Mouse (Mus musculus): ENCODE measurements at regions not wholly inside any gene's neighbourhood (a gene's known extent, or its start where the extent isn't known, plus 50 kb on each side); places are given as distances from the start of the nearest gene placed in this dataset.

- Histone ChIP-seq H3K27ac (replicated peaks; ENCODE audit: low read depth, low read length) (no peak overlapping the region), H3K4me1 (ENCODE audit: control insufficient read depth, insufficient read depth, insufficient read length, low read length) (no peaks in the 10 kb centered on the region), H3K4me3 (ENCODE audit: insufficient read depth, low read depth, low read length) (no peak overlapping the region)
These were observed 301.8 kb upstream of the Id2 start for GRCm38 (mm10) chr12:25398726-25399125.

DNA sequence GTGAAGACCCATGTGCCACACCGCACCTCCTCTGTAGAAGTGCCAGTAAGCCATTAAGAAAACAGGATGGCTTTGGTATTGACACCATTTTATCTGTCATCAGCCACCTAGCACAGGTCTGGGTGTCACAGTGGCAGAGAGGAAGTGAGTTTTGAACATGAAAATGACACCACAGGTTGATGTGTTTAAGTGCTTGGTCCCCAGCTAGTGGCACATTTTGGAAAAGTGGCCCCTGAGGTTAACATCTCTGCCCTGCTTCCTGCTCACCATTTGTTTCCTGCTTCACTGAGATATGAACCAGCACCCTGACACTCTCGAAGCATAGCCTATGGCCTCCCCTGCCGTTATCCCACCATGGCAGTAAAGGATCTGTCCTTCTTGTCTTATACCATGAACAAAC is 297.4 kb upstream of the Id2 start:
- no peak overlapping the region for H3K4me3 ChIP-seq (ENCODE audit: insufficient read depth, low read depth, low read length)
- H3K27ac ChIP-seq (replicated peaks; ENCODE audit: low read depth, low read length): no peak overlapping the region
- H3K4me1 ChIP-seq (ENCODE audit: control insufficient read depth, insufficient read depth, insufficient read length, low read length): no peaks in the 10 kb centered on the region

DNA sequence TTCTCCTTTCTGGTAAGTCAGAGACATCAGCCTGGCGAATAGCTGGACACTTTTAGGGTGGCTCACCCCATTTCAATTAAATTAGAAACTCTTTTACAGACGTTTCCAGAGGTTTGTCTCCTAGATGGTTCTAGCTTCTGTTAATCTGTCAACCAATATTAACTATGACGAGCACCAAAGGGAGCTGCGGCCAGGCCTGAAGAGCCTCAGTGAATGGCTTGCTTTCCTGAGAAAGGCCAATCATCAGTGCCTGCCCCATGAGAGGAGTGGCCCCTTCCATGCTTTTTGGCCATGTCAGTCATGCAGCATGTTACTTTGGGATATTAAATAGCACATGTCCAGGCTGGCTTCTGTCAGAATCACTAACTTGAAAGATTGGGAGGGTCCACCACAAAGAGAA is 296.6 kb upstream of the Id2 start:
- no peak overlapping the region for H3K27ac ChIP-seq (replicated peaks; ENCODE audit: low read depth, low read length)
- H3K4me3 ChIP-seq (ENCODE audit: insufficient read depth, low read depth, low read length): no peak overlapping the region
- H3K4me1 ChIP-seq (ENCODE audit: control insufficient read depth, insufficient read depth, insufficient read length, low read length): no peaks in the 10 kb centered on the region

DNA sequence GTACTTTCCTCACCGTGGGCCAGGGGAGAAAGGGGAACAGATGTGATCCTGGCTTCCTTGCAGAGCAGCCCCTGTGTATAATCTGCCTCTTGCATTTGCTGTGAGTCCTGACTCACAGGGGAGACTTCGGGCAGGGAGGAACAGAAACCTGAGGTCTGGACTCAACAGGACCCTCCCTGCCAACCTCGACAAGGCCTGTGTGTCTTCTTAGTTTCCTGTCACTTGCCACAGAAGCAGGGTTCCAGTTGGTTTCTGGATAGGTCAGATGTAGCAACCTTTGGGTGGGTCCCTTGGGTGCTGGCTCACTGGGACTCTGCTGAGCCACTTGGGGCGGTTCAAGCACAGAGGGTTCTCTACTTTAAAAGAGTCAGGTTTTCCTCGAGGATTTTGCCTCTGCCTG is 292.3 kb upstream of the Id2 start:
- Histone ChIP-seq H3K4me3 (ENCODE audit: insufficient read depth, low read depth, low read length) (no peak overlapping the region), H3K27ac (replicated peaks; ENCODE audit: low read depth, low read length) (no peak overlapping the region), H3K4me1 (ENCODE audit: control insufficient read depth, insufficient read depth, insufficient read length, low read length) (no peaks in the 10 kb centered on the region)

DNA sequence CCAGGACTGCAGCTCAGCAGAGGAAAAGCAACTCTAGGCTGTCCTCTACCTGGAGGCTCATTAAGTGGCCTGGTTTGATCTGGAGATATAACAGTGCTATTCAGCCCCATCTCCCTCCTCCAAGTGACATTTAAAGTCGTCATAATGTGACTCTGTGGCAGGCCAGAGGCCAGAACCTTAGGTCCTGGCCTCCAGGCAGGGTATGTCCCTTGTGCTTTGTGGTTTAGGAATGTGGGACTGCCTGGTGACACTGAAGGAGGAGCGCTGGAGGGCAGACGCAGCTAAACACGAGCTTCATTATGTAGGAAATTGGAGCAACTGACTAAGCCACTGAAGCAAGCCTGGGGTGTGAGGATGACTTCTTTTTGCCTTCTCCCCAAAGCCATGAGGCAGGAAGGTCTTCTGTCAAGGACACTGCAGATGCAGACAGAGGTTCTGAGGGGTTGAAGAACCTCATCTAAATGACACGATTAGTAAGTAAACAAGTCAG is 290.9 kb upstream of the Id2 start:
- Histone ChIP-seq H3K27ac (replicated peaks; ENCODE audit: low read depth, low read length) (no peak overlapping the region), H3K4me3 (ENCODE audit: insufficient read depth, low read depth, low read length) (no peak overlapping the region), H3K4me1 (ENCODE audit: control insufficient read depth, insufficient read depth, insufficient read length, low read length) (no peaks in the 10 kb centered on the region)

GRCm38 (mm10) chr12:25382961-25383360 is 286.0 kb upstream of the Id2 start:
- Histone ChIP-seq H3K4me1 (ENCODE audit: control insufficient read depth, insufficient read depth, insufficient read length, low read length) (no peaks in the 10 kb centered on the region), H3K27ac (replicated peaks; ENCODE audit: low read depth, low read length) (no peak overlapping the region), H3K4me3 (ENCODE audit: insufficient read depth, low read depth, low read length) (no peak overlapping the region)

- H3K4me3 ChIP-seq (ENCODE audit: insufficient read depth, low read depth, low read length): no peak overlapping the region
- no peaks in the 10 kb centered on the region for H3K4me1 ChIP-seq (ENCODE audit: control insufficient read depth, insufficient read depth, insufficient read length, low read length)
- H3K27ac ChIP-seq (replicated peaks; ENCODE audit: low read depth, low read length): no peak overlapping the region
These were observed 285.5 kb upstream of the Id2 start for GRCm38 (mm10) chr12:25382475-25382874.

DNA sequence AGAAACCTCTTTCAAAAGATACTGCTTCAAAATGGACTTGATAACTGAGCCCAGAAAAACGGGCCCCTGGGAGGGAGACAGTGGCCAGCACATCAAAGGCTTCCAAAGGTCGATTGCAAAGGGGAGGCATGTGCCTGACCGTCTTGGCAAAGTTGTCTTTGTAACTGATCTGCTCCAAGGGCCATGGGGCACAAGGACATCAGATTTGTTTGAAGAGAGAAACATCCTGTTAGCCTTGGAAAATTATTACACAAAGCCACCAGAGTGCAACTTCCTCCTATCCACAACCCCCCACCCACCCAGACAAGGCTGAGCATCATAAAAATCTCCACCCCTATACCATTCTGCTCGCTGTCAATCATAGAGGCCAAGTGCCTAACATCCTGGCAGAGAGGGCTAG is 284.7 kb upstream of the Id2 start:
- H3K27ac ChIP-seq (replicated peaks; ENCODE audit: low read depth, low read length): no peak overlapping the region
- no peaks in the 10 kb centered on the region for H3K4me1 ChIP-seq (ENCODE audit: control insufficient read depth, insufficient read depth, insufficient read length, low read length)
- no peak overlapping the region for H3K4me3 ChIP-seq (ENCODE audit: insufficient read depth, low read depth, low read length)

DNA sequence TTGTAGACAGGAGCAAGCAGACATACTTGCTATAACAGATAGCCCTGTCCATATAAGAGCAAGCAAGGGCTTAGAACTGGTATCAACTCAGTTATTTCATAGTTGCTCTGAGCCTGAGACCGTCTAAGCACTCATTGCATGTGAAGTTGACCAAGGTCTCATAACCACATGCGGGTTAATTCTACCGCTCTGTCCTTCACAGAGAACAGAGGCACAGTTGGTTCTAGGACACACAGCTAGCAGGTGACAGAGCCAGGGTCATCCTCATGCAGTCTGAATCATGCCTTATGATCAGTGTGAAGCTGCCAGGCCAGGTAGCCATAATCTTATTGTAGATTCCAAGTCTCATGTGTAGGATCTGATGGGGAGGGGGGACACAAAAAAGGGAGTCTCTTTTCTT is 283.1 kb upstream of the Id2 start:
- Histone ChIP-seq H3K4me1 (ENCODE audit: control insufficient read depth, insufficient read depth, insufficient read length, low read length) (no peaks in the 10 kb centered on the region), H3K4me3 (ENCODE audit: insufficient read depth, low read depth, low read length) (no peak overlapping the region)

DNA sequence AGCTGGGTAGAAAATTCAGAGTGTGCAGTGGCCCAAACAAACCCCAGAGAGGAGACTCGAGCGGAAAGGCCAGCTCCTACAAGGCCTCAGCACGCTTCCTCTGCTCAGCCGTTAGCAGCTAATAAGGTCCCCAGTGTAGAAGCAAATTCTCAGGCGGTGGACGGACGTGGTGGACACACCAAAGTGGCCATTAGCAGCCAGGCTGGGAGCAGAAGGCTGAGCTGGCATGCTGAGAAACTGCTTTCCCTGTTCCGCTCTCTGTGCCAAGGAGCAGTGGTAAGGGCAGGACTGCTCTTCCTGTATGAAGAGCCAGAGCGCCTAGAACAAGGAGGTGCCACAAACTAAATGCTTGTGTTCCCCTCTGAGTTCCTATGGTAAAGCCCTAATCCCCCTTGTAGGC is 282.1 kb upstream of the Id2 start:
- Histone ChIP-seq H3K27ac (replicated peaks; ENCODE audit: low read depth, low read length) (no peak overlapping the region), H3K4me3 (ENCODE audit: insufficient read depth, low read depth, low read length) (no peak overlapping the region), H3K4me1 (ENCODE audit: control insufficient read depth, insufficient read depth, insufficient read length, low read length) (no peaks in the 10 kb centered on the region)

More for the DNA sequence above, 283.1 kb upstream of the Id2 start:
- H3K27ac ChIP-seq (replicated peaks; ENCODE audit: low read depth, low read length): no peak overlapping the region

GRCm38 (mm10) chr12:25378036-25378645 is 281.2 kb upstream of the Id2 start:
- no peaks in the 10 kb centered on the region for H3K4me1 ChIP-seq (ENCODE audit: control insufficient read depth, insufficient read depth, insufficient read length, low read length)
- H3K4me3 ChIP-seq (ENCODE audit: insufficient read depth, low read depth, low read length): no peak overlapping the region
- H3K27ac ChIP-seq (replicated peaks; ENCODE audit: low read depth, low read length): no peak overlapping the region

DNA sequence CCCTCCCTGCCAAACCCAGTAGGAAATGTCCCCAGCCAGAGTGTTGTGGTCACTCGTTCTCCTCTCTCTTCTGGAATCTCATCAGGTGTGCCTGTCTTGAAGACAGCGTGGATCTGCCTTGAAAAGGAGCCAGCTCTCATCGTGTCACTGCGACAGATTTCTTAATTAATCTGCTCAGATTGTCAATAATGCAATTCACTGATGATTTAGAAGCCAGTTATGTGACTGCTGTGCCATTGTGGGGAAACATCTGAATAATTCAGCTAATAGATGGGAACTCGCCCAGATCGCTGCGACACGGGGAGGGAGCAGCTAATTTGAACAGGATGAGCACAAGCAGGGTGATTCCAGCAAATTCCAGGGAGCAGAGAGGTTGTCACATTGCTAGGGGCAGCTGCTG is 279.5 kb upstream of the Id2 start:
- Histone ChIP-seq H3K4me3 (ENCODE audit: insufficient read depth, low read depth, low read length) (no peak overlapping the region), H3K4me1 (ENCODE audit: control insufficient read depth, insufficient read depth, insufficient read length, low read length) (no peaks in the 10 kb centered on the region), H3K27ac (replicated peaks; ENCODE audit: low read depth, low read length) (no peak overlapping the region)

- Histone ChIP-seq H3K4me1 (ENCODE audit: control insufficient read depth, insufficient read depth, insufficient read length, low read length) (no peaks in the 10 kb centered on the region), H3K27ac (replicated peaks; ENCODE audit: low read depth, low read length) (no peak overlapping the region), H3K4me3 (ENCODE audit: insufficient read depth, low read depth, low read length) (no peak overlapping the region)
These were observed 270.6 kb upstream of the Id2 start for GRCm38 (mm10) chr12:25367541-25367940.

GRCm38 (mm10) chr12:25365600-25366267 is 268.8 kb upstream of the Id2 start:
- H3K4me1 ChIP-seq (ENCODE audit: control insufficient read depth, insufficient read depth, insufficient read length, low read length): no peaks in the 10 kb centered on the region
- H3K27ac ChIP-seq (replicated peaks; ENCODE audit: low read depth, low read length): no peak overlapping the region
- H3K4me3 ChIP-seq (ENCODE audit: insufficient read depth, low read depth, low read length): no peak overlapping the region

DNA sequence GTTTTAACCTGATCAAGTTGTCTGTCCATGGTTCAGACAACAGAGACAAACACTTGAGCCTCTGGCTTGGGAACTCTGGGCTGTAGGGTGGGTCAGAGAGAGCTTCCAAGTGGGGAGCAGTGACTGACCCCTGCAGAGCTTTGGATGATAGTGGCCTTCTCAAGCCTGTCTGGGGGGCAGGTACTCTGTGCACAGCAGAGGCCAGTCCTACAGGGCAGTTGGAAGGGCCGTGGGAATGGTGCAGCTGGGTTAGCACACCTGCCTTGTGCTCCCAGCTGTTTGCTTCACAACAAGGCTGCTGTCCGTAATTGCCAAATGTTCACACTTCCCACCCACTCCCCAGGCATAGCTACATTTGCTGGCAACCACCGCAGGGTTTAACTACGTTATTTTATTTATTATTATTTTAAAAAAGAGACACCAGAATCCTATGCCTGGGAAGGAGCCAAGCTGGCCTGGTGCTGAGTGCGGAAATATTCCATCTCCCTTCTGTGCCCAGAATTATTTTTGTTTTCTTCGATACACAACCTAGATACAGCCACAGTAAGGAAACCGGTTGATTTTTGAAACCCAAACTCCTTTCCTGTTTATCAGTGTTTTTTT is 268.1 kb upstream of the Id2 start:
- H3K4me1 ChIP-seq (ENCODE audit: control insufficient read depth, insufficient read depth, insufficient read length, low read length): no peaks in the 10 kb centered on the region
- no peak overlapping the region for H3K4me3 ChIP-seq (ENCODE audit: insufficient read depth, low read depth, low read length)
- H3K27ac ChIP-seq (replicated peaks; ENCODE audit: low read depth, low read length): no peak overlapping the region

DNA sequence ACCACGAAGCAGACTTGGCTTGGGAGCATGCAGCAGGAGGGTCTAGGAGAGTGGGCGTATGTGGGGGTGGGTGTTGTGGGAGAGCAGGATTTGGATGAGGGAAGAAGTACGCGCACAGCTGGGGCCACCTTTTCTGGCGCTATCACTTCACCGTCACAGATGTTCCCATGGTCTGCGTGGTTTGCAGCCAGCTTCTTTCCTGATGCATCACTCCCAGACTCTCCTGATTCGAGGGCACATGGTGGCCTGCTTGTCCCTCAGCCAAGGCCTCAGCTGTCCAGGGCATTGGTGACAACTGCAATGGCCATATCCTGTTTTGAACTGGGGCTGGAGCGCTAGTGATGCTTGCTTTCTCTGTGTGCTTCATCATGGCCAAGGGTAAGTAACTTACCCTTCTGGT is 266.9 kb upstream of the Id2 start:
- no peak overlapping the region for H3K4me3 ChIP-seq (ENCODE audit: insufficient read depth, low read depth, low read length)

More for the DNA sequence above, 266.9 kb upstream of the Id2 start:
- no peak overlapping the region for H3K27ac ChIP-seq (replicated peaks; ENCODE audit: low read depth, low read length)
- no peaks in the 10 kb centered on the region for H3K4me1 ChIP-seq (ENCODE audit: control insufficient read depth, insufficient read depth, insufficient read length, low read length)
